20 mouse cellular contexts compared by ENCODE assay signal in genomic region chr2:129814033-129814432, GRCm38 (mm10).
"Had no signal": no experiment of that assay in that cellular context is flagged by ENCODE, and none has a peak within 500 bp of the region (broad histone marks: within the 10 kb centered on the region; RNA-seq: fewer than 3 reads in every experiment).

No protein-coding gene starts in this region.

- H3K4me2 ChIP-seq: intestine, embryonic 15.5 days; lung, embryonic 15.5 days; midbrain, embryonic 12.5 days; midbrain, embryonic 15.5 days; neural tube, embryonic 12.5 days; neural tube, embryonic 15.5 days had no signal

- H3K9ac ChIP-seq: intestine, embryonic 15.5 days; lung, embryonic 15.5 days; midbrain, embryonic 12.5 days; midbrain, embryonic 15.5 days; neural tube, embryonic 12.5 days; neural tube, embryonic 15.5 days had no signal

- DNase-seq: kidney, adult 18-20 months; kidney, adult 9 months; kidney, postnatal 14 days; kidney, postnatal 4 days; lung, adult 18-20 months; lung, postnatal 10 days; lung, postnatal 36 days; right cerebral cortex, adult 18-20 months; right cerebral cortex, postnatal 14 days; right cerebral cortex, postnatal 4 days; thymus, adult 2 months; thymus, postnatal 14 days; thymus, postnatal 4 days had no signal

- H3K4me3 ChIP-seq: intestine, embryonic 15.5 days; lung, embryonic 15.5 days; midbrain, embryonic 12.5 days; midbrain, embryonic 15.5 days; neural tube, embryonic 12.5 days; neural tube, embryonic 15.5 days had no signal

- H3K27ac ChIP-seq: intestine, embryonic 15.5 days; lung, embryonic 15.5 days; midbrain, embryonic 12.5 days; midbrain, embryonic 15.5 days; neural tube, embryonic 12.5 days; neural tube, embryonic 15.5 days; stomach, postnatal 0 days had no signal

- H3K27me3 ChIP-seq: intestine, embryonic 15.5 days; lung, embryonic 15.5 days; midbrain, embryonic 12.5 days; midbrain, embryonic 15.5 days; neural tube, embryonic 12.5 days; neural tube, embryonic 15.5 days had no signal

- H3K4me1 ChIP-seq: midbrain, embryonic 15.5 days; neural tube, embryonic 12.5 days had no signal

- ATAC-seq: intestine, embryonic 15.5 days; midbrain, embryonic 15.5 days had no signal

- H3K9me3 ChIP-seq: intestine, embryonic 15.5 days; lung, embryonic 15.5 days; midbrain, embryonic 12.5 days; midbrain, embryonic 15.5 days; neural tube, embryonic 12.5 days; neural tube, embryonic 15.5 days had no signal
